In the genomic region with DNA sequence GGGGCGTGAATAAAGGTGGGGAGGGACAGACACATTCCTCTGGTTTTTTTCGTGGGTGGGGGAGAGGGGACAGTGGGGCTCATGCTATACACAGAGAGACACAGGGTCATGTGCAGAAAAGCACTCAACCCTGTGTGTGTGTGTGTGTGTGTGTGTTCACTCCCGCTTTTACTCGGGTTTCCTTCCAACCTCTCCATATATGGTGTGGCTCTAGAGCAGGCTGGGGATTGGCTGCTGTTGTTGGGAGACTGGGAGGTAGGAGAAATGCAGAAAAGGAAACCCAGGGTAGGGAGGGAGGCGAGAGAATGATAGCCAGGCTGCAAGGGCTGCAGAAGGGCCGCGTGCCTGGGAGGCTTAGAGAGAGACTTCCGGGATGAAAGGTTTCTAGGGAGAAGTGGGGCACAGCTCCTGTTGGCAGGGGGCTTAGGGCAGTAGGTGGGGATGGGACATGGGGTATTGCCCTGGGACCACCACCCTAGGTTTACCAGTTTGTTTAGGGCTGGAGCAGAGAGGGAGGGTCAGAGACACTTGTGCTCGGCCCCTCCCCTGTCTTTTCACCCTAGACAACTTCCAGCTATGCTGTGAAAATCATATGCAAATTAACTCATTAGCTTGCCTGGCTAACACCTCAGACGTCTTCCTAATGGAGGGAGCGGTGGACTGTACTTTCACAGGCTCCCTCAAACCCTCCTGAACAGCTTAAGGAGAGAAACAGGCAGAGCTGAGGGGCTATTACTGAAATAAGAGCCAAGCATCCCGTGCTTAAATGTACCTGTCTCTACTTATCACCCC, we compare ENCODE assay signal across 8 mouse cellular contexts. TPM values are rescaled to one million over a fixed set of nuclear protein-coding genes. Genes with fewer than 3 reads are reported as not detected.
DNase-seq lines count a peak whose midpoint lies in the region; ATAC-seq and TF ChIP-seq lines count a peak whose summit lies in the region.

No protein-coding gene starts in this region.

- no peak for TF ChIP-seq POLR2A in bone marrow macrophage, adult 2 months (IDR thresholded peaks at IDR 0.05; ENCODE audit: borderline replicate concordance, low read depth, low read length)

- peak; percentile 90 for ATAC-seq in forebrain, embryonic 12.5 days (ENCODE audit: low FRiP score)
- ATAC-seq in megakaryocyte progenitor cell, adult 5-6 weeks (replicated peaks; ENCODE audit: poor library complexity) = peak; percentile 42

- H3K27ac ChIP-seq in bone marrow macrophage, adult 2 months (ENCODE audit: insufficient read depth, low read depth, low read length) = peak overlapping the region; percentile 80
- peak overlapping the region; percentile 95 for H3K27ac ChIP-seq in forebrain, embryonic 12.5 days

- TF ChIP-seq CTCF in E14TG2a.4 (conservative IDR thresholded peaks at IDR 0.05; ENCODE audit: low read length) = no peak
- no peak for TF ChIP-seq CTCF in bone marrow macrophage, adult 2 months (IDR thresholded peaks at IDR 0.05; ENCODE audit: low read depth, low read length)

- no peaks in the 10 kb centered on the region for H3K36me3 ChIP-seq in E14TG2a.4 (ENCODE audit: insufficient read depth, low read length)
- peaks cover 33% of the 10 kb centered on the region for H3K36me3 ChIP-seq in forebrain, embryonic 12.5 days (replicated peaks)

- peaks cover 64% of the 10 kb centered on the region for H3K27me3 ChIP-seq in E14TG2a.4 (ENCODE audit: insufficient read depth, low read length)
- H3K27me3 ChIP-seq in forebrain, embryonic 12.5 days = no peaks in the 10 kb centered on the region

- peak overlapping the region; percentile 42 for H3K9ac ChIP-seq in forebrain, embryonic 12.5 days

- peaks cover 71% of the 10 kb centered on the region for H3K4me1 ChIP-seq in E14TG2a.4 (replicated peaks; ENCODE audit: low read depth, low read length)
- peaks cover 59% of the 10 kb centered on the region for H3K4me1 ChIP-seq in bone marrow macrophage, adult 2 months (ENCODE audit: control insufficient read depth, insufficient read depth, low read length)
- H3K4me1 ChIP-seq in forebrain, embryonic 12.5 days = peaks cover 40% of the 10 kb centered on the region

- peaks cover 6% of the 10 kb centered on the region for H3K9me3 ChIP-seq in E14TG2a.4 (ENCODE audit: low read length)
- no peaks in the 10 kb centered on the region for H3K9me3 ChIP-seq in forebrain, embryonic 12.5 days

- peak; percentile 78 for DNase-seq in heart, postnatal 4 days
- DNase-seq in left cerebral cortex, postnatal 10 days (ENCODE audit: extremely low spot score in 1 of 2, low spot score in 2 of 2) = peak; percentile 77 to 84
- DNase-seq in right cerebral cortex, postnatal 14 days = peak; percentile 63
- DNase-seq in thymus, postnatal 4 days = no peak

- under 1% methylated on average over 12 of the region's 12 CpGs for WGBS in forebrain, embryonic 12.5 days

- H3K4me2 ChIP-seq in forebrain, embryonic 12.5 days = peak overlapping the region; percentile 53

- intact Hi-C loops in left cerebral cortex, postnatal 10 days (cut with DNase I) = no loop called here

- H3K4me3 ChIP-seq in E14TG2a.4 (replicated peaks; ENCODE audit: low read length) = peak overlapping the region; percentile 72
- no peak overlapping the region for H3K4me3 ChIP-seq in bone marrow macrophage, adult 2 months (ENCODE audit: insufficient read depth, low read length)
- peak overlapping the region; percentile 19 for H3K4me3 ChIP-seq in forebrain, embryonic 12.5 days (replicated peaks)

RNA-seq across cellular contexts. Expression of a gene that starts 10.4 kb away (rescaled TPM):
- 298 and 305 TPM in 2 replicates for polyA plus RNA-seq in bone marrow macrophage, adult 2 months (2012; ENCODE audit: insufficient read depth, insufficient read length, missing spikeins)
- polyA plus RNA-seq in forebrain, embryonic 12.5 days (2016; fragmentation: Nextera tagmentation; extraction: Ambion mirVana) = 91.3 and 95.1 TPM in 2 replicates
- 100 to 1,000 TPM; 141 to 164 TPM for total RNA-seq in heart, postnatal 4 days (2021)
- 10 to 100 TPM; 56.2 to 56.3 TPM for total RNA-seq in left cerebral cortex, postnatal 10 days (2021)
- total RNA-seq in megakaryocyte progenitor cell, adult 5-6 weeks (2015) = 22.1 and 25.9 TPM in 2 replicates
- 24.7 and 25.1 TPM in 2 replicates for total RNA-seq in megakaryocyte progenitor cell, adult 5-6 weeks (2017)

RNA-seq across cellular contexts. Expression of a gene that starts 56.4 kb away (rescaled TPM):
- polyA plus RNA-seq in bone marrow macrophage, adult 2 months (2012; ENCODE audit: insufficient read depth, insufficient read length, missing spikeins) = 134 and 150 TPM in 2 replicates
- 405 and 446 TPM in 2 replicates for polyA plus RNA-seq in forebrain, embryonic 12.5 days (2016; fragmentation: Nextera tagmentation; extraction: Ambion mirVana)
- 100 to 1,000 TPM; 172 to 180 TPM for total RNA-seq in heart, postnatal 4 days (2021)
- 100 to 1,000 TPM; 104 to 106 TPM for total RNA-seq in left cerebral cortex, postnatal 10 days (2021)
- 101 and 132 TPM in 2 replicates for total RNA-seq in megakaryocyte progenitor cell, adult 5-6 weeks (2015)
- 384 and 526 TPM in 2 replicates for total RNA-seq in megakaryocyte progenitor cell, adult 5-6 weeks (2017)
